Mouse (Mus musculus): Measurements from ENCODE around the gene Rorc.

Rorc gene

DNA sequence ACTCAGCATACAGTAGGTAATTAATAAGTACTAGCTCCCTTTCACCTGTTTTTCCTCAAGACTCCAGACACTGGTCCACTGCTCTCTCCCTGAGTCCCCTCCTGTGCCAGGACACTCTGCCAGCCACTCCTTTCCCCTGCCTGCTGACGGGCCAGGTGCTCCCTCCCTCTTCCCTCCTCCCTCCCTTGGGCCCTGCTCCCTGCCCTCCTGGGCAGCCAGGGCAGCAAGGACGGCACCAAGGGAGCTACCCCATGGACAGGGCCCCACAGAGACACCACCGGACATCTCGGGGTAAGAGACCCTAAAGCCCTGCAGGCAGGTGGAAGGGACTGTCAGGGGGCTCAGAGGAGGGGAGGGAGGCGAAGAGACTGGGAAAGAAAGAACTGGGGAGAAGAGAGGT lies at the start of gene Rorc:
Gene Rorc (plus strand): TSS at position 154 of the 400 bp plus-strand sequence.
- CTCF ChIA-PET, result no interaction called here

DNA sequence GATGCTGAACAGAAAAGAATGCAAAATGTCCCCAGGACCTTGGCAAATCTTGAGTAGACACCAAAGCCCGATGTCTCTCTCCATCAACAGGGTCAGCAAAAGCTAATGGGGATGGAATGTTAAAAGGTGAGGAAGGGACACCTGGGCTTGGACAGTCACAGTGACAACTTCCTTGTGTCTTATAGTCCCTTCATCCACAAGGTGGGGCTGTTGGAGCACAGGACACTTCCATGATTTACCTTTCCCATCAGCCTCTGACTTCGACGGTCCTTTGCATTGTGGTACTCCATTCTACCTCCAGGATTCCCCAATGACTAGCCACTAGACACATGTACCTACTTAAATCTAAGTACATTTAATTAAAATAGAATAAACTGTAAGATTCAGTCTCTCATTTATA lies 43.9 kb upstream of the Rorc start:
- CTCF ChIA-PET, result no interaction called here

DNA sequence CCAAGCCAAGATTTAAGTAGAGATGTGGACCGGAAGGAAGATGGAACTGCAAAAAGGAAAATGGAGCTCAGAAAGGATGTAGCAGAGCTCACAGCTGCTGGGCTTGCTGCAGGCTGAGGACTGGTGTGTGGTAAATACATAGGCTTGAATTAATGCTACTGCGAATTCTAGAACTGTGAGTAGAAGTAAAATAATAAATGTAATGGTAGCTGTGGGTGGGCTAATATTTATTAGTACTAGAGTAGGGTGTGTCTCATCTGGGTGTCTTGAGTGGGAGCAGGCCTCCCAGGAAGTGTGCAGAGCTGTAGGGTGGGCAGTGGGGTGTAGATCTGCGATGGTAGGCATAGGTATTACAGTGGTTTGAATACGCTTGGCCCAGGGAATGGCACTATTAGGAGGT lies 38.2 kb upstream of the Rorc start:
- CTCF ChIA-PET, result no interaction called here

DNA sequence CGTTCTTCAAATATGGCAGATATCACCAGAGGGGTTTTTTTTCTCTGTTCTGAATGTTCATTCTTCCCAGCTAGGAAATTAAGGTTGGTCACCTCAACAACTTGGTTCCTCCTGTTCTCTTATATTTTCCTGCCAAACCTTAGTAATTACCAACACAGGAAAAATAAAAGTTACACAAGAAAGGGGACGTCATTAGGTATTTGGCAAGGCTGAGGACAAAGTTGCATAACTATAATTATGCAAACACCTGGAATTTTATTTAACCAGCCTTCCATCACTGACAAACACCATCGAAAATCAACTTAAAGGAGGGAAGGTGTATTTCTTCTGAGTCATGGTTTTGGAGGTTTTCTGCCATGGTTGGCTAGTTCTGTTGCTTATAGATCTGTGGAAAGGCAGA lies 34.1 kb upstream of the Rorc start:
- CTCF ChIA-PET, result no interaction called here

DNA sequence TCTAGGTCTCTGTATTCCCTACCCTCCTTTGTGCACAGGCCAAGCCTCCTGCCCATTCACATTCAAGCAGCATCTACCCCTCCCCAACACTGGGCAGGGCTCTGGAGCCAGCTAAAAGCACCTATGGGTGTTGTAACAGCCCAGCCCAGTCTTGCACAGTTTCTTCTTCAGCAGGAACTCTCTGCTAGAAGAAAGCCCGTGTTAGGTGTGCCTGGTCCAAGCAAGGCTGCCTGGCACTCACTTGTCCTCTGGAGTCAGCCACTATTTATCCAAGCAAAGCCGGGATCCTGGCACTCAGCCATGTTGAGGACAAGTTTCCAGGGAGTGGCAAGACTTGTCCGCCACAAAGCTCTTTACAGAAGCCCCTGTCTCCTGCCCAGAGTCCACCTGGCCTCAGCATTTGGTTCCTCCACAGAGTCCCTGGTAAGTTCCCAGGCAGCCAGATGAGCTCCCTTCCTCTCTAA lies 30.6 kb upstream of the Rorc start, which contains the start of gene Them5:
Gene Them5 (plus strand): TSS at position 141 of the 464 bp plus-strand sequence.
- CTCF ChIA-PET, result no interaction called here

DNA sequence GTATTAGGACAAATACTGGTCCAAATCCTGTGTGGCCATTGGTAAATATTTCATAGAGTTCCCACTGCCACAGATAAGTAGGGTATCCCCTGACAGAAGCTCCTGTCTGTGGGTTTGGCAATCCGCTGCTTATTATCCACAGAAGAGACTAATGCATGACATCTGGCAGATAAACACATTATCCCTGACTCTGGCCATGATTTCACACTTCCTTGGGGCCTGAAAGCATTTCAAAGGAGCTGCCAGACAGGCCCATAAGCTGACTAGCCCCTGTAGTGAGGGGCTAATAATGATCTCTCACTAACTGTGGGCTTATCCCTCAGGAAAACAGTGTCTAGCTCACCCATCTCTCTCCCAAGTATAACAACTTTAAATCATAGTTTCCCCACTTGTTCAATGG lies 30.0 kb upstream of the Rorc start:
- CTCF ChIA-PET, result no interaction called here

DNA sequence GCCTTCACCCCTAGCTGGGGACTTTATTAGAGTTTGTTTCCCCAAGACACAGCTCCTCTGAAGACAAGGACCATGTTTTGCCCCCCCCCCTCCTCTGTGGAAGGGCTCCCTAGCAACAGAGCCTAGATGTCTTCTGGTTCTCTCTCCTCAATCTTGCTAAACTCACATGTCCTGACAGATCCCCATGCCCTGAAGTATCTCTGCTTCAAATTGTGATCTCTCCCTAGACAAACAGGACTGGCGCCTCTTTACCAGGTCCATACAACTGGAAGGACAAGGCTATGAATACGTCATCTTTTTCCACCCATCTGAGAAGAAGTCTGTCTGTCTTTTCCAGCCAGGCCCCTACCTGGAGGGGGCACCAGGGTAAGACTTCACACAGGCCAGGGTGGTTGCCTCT lies 28.4 kb upstream of the Rorc start:
- CTCF ChIA-PET, result no interaction called here

DNA sequence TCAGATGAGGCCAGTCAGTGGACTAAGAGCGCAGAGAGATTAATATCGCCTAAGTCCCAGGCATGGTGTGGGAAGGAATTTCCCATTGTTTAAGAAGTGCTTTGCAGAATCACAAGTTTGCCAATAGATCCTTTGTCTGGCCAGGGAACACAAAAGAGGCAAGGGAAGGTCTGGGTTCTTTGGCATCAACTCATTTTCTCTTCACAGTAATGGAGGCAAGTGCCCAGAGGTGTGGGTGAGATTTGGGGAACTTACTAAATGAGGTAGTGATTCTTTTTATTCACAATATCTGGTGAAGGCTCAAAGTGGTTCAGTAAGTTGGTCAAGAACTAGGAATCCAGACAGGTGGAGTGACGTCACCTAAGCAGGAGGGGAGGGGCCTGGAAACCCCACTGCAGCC lies 27.7 kb upstream of the Rorc start:
- CTCF ChIA-PET, result no interaction called here

DNA sequence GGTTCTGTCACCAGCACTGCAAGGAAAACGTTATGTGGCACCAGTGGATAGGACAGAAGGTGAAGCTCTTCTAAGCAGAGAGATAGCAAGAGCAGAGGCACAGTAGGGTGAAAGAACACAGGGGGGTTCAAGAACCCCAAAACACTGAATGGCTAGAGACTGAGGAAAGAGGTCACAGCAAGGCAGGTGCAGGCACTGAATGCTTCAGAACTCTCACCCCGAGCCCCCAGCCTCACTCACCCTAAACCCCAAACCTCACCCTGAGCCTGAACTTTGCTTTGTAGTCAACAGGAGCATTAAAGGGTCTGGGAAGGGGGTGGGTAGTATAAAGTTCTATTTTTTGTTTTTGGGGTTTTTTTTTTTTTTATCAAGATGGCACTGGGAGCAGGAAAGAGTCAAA lies 24.4 kb upstream of the Rorc start:
- CTCF ChIA-PET, result no interaction called here

DNA sequence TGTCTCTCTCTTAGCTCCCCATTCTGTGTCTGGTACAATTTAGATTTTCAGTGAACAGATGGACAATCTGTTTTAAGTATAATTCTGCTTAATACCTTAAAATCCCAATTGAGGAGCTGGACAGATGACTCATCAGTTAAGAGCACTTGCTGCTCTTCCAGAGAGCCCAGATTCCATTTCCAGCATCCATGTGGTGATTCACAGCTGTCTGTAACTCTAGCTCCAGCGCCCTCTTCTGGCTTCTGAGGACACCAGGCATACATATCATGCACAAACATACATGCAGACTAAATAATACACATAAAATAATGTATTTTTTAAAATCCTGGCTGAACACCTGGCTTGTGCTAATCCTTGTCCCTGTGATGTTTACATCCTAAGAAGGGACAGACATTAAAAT lies 11.8 kb upstream of the Rorc start:
- CTCF ChIA-PET, result no interaction called here

DNA sequence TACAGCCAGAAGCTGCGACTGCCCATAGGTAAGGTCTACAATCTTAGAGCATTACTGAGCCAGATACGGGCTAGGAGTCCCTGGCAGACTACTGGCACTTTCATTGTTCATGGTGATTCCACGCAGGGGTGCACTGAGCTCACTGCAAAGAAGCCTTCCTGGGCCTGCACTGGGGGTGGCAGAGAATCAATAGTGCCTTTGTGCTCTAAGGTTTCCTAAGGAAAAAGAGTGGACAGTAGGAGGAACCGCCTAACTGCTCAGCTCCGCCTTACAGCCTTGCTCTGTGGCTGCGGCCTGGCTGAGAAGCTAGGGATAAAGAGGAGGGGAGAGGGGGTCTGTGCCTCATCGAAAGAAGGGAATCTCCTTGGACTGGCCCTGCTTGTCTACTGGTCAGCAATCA lies 10.5 kb upstream of the Rorc start, which contains the start of gene C2cd4d:
Gene C2cd4d (plus strand): TSS at position 301 of the 400 bp plus-strand sequence.
- CTCF ChIA-PET, result interaction anchor here (1.0 kb wide), 1 partner anchor 94 kb away, joined by 3 read pairs; no protein-coding TSS in a partner anchor

DNA sequence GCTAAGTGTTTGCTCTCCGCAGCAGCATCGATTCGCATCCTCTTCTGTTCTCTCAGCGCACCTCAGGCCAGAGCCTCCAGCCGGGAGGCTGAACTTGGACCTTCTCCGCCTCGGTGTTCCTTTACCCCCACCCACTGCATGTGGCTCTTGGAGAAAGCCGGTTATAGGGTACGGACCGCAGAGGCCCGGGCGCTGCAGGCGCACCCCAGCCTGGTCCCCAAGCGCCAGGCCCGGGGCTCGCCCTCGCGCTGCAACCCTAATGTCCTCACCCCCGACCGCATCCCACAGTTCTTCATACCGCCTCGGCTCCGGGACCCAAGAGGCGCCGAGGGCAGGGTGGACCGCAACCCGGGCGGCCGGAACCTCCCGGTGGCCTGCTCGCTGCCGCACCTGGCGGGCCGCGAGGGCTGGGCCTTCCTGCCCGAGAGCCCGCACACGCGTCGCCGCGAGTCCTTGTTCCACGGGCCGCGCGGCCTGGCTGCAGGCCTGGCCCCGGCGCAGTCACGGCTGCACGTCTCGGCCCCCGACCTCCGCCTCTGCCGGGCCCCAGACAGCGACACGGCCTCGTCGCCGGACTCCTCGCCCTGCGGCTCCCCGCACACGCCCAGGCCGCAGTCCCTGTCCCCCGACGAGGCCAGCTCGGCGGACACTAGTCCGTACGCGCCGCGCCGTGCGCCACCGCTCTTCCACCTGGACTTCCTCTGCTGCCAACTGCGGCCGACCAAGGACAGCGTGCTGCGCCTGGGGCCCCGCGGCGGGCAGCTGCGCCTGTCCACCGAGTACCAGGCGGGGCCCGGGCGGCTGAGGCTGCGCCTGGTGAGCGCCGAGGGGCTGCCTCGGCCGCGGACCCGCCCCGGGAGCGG lies 9.1 kb upstream of the Rorc start:
- CTCF ChIA-PET, result no interaction called here

DNA sequence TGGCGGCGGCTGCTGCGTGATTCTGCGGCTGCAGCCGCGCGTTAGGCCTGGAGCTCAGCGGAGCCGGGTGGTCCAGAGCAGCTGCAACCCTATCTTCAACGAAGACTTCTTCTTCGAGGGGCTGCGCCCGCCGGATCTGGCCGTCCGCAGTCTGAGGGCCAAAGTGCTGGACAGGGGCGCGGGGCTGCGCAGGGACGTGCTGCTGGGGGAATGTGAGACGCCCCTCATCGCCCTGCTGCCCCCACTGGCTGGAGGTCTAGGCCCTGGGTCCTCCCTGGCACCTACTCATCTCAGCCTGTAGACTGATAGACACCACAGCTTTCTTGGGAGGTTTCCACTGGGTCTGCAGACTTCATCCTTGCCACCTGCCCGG lies 8.5 kb upstream of the Rorc start:
- CTCF ChIA-PET, result no interaction called here

DNA sequence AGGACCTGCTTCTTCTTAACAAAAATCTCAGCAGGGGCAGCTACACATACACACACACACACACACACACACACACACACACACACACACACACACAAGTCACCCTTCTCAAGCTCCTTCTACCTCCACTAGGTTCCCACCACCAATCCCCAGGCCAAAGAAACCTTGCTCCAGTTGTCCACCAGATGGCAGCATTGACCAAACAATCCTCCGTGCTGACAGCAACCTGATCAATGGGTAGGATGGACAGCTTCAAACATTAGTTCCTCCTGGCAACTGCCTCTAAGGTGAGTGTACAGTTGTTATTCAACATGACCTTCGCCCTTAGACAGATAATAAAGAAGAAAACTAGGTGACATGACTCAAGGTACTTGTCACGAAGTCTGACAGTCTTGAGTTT lies 5.8 kb upstream of the Rorc start:
- CTCF ChIA-PET, result no interaction called here

DNA sequence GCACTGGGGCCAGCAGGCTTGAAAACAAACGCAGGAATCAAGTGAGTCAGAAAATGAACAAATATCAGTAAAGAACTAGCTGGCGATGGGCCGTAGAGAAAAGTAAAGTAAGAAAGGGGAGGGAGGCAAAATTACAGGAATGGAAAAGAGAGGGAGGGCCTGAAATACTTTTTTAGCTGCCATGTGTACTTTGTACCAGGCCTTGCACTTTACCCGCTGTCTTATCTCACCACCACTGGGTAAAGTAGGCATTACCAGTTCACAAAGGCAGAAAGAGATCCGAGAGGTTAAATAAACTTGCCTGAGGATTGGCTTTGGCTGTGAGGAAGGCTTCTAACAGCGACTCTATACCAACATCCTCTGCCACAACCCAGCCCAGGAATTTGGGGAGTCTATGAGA lies 5.1 kb upstream of the Rorc start:
- CTCF ChIA-PET, result no interaction called here

DNA sequence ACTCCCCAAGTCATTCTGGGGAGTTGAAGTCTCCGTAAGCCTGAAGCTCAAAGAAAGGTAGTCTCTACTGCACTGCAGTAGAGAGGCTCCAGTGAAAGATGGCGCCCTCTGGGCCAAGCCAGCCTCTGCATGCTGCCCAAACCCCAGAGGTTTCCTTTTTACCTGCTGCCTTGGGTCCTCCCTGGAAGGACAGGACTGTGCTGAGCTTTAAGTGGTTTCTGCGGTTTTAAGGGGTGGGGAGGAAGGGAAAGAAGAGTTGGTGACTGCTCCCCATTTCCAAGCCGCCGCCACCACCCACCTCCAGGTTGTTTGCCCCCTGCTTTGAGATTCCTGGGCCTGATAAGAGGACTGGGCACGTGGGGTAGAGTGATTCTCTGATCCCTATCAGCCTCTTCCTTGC lies 4.0 kb upstream of the Rorc start:
- CTCF ChIA-PET, result no interaction called here

DNA sequence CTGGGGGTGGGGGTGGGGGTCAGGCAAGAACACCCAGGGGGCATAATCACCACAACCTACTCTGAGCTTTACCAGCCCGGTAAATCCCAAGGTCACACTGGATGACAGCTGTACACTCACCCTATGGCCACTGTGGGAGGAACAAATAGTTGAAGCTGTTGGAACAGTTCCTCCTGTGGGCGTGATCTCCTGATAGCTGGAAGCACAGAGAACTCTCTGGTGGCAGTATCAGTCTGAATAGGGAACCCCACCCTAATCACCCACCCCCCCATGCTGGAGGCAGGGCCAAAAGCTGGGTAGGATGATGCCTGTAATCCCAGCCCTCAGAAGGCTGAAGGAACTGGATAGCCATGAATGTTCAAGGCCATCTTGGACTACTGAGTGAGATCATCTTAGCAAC lies 2.9 kb upstream of the Rorc start:
- CTCF ChIA-PET, result no interaction called here

DNA sequence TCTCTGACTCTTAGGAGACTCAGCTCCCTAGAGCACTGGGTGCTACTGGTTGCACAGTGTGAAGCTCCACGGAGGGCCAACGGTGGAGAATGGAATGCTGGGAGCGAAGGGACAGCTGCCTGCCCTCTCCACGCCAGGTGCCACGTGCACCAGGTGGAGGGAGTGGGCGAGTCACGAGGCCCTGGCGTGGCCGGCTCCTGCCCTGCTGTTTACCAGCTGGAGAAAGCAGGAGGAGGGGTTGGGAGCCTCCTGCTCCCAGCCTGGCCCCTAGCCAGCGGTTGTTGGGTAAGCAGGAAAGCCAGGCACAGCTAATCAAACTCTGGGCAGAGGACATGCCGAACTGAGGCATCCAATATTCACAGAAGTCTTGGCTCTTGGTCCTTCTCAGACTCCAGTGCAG lies 957 bp upstream of the Rorc start:
- CTCF ChIA-PET, result no interaction called here

DNA sequence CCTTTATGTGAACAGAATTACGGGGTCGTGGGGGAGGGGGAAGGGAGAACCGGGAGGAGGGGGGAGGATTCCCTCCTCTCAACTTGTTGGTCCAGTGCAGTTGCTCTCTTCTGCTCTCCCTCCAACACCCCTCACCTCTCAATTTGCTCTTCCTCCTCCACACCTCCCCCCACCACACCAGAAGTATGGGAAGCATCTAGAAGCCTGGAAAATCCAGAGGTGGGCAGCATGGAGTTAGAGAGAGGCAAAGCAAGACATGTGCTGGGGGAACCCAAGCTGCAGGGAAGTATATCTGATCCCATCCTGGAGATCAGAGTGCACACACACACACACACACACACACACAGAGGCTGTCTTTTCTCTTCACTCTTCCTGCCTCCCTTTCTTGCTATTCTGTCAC lies 556 bp upstream of the Rorc start:
- CTCF ChIA-PET, result no interaction called here

DNA sequence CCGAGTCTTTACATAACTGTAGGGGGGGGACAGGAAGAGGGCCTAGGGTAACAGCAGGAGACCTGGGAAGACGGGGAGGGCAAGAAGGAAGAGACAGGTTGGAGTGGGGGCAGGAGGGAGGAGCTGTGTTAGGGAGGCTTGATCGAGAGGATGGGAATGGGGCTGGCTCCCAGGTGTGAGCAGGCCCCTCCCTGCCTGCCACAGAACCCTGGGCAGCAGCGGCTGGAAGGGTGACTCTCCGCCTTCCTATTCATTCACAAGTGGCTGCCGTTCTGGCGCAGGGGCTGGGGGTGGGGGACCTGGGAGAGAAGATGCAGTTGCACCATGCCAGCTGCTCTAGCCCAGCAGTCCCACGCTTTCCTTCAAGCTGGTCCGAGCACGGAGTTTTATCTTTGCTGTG lies 496 bp downstream of the Rorc start:
- CTCF ChIA-PET, result no interaction called here

DNA sequence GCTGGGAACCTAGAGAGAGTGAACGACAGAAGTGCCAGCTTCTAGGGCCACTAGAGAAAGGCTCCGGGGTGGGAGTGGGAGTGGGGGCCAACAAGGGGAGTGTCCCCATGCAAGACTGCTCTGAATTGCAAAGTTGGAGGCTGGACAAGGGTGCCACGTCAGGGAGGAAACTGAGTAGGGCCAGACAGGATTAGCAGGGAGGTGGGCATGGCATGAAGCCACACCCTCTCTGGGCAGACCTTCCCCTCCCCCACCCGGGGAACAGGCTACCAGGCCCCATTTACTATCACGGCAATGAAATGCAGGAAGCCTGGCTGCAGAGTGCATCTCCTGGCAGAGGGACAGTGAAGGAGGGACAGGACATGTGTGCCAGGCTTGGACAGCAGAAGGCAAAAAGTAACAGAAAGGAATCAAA lies 1.0 kb downstream of the Rorc start:
- CTCF ChIA-PET, result no interaction called here

DNA sequence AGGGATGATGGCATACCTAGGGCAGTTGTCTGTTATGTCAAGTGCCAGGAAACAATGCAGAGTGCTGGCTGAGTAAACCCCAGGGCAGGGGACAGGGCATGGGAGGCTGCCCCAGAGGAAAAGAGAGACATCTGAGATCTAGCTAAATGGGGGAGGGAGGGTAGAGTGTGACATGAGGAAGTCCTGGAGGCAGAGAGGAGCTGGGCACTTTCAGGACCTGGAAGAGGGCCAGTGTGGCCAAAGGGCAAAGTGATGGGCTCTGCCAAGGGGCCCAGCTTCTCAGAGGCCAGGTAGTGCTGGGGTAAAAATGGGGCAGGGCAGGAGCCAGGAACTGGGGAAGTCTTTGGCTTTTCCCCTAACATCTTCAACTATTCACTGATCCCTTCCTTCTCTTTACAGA lies 2.0 kb downstream of the Rorc start:
- CTCF ChIA-PET, result interaction anchor here (0.7 kb wide), 1 partner anchor 9 kb away, joined by 9 read pairs; no protein-coding TSS in a partner anchor

DNA sequence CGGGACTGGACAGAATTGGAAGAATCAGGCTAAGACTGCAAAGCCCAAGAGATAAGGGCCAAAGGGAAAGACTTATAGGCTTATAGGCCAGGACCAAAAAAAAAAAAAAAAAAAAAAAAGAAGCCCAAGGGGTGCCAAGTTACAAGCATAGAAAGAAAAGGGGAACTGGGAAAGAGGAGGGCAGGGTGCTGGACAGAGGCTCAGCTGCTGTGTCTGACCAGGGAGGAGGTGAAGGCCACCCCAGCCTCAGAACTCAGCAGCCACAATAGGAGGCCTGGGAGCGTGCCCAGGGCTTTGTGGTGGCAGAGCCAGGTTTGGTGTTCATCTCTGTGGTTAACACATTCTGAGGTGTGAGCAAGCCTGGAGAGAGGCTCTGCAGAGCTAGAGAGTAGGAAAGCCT lies 2.6 kb downstream of the Rorc start:
- CTCF ChIA-PET, result interaction anchor here (0.7 kb wide), 1 partner anchor 9 kb away, joined by 9 read pairs; no protein-coding TSS in a partner anchor

DNA sequence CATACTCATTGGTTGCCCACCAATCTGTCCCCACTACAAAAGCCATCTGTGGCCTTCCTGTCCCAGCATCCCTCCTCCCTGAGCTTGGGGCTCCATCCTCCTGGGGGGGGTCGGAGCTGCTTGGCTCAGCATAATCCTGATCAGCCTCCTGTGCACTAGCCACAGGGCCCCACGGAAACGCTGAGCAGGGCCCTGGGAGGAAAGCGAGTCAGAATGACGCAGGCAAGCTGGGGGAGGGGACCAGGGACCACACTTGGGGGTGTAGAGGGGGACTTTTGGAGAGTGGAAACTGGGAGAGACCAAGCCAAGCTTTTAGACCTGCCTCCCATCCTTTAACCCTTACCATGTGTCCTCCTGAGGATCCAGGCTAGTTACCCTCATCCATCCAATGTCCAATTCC lies 3.3 kb downstream of the Rorc start:
- CTCF ChIA-PET, result no interaction called here

Measured in spleen, embryonic (tissue).